Mouse (Mus musculus): ENCODE data around the gene Calu.
A peak's percentile ranks its signal among the peaks of the same experiment; 100 is the strongest.
"Not testable (repeated sequence)": the region's sequence is repeated elsewhere in the genome, so short reads cannot be mapped to it uniquely, and the experiment has no call there.

The Calu gene

GRCm38 (mm10) chr6:29363129-29363515, 15.3 kb downstream of the Calu start:
- no peak for DNase-seq

- no peak for DNase-seq
These were observed 17.4 kb downstream of the Calu start for GRCm38 (mm10) chr6:29365277-29365676.

GRCm38 (mm10) chr6:29377386-29377785, 29.5 kb downstream of the Calu start:
- peak; percentile 39 for DNase-seq

DNA sequence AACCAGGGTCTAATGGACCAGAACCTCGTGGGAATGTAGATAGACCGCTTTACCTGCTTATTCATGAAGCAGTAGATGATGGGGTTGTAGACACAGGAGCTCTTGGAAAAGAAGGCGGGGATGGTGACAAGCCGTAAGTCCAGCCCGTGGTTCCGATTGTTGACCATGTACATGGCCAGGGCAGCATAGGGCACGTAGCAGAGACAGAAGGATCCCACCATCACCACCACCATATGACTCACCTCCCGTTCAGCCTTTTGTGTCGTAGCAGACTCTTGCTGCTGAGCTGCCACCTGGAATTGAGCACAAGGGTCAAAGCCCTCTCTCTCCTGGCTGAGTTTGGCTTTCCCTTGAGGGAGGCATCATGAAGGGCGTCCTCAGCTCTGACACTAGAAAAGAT, 30.8 kb downstream of the Calu start:
- DNase-seq: no peak

- no peak for DNase-seq
These were observed 32.1 kb downstream of the Calu start for GRCm38 (mm10) chr6:29379954-29380353.

- DNase-seq: no peak
These were observed 34.6 kb downstream of the Calu start for GRCm38 (mm10) chr6:29382442-29382841.

DNA sequence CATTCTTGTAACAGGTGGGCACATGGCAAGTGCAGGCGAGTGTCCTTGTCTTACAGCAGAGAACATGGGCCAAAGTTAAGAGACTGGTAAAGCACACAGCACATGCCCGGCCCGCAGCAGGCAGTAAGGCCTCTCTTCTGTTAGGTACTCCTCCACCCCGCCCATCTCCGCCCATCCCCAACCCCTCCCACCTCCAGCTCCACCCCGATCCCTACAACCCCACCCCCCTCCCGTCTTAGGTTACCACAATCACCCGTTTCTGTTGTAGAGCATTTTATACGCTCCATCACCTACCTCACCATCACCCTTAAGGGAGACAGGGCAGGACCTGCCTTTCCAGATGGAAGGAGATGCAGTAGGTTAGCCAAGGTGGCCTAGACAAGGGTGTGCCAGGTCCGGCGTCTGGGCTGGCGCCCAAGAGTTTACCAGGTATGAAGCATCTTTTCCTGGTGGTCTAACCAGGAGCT, 40.2 kb downstream of the Calu start, which contains the start of gene Opn1sw:
Opn1sw (minus strand) TSS at position 417 of the 467 bp plus-strand sequence.
- peak in 1 of 2 experiments; percentile 15 for DNase-seq

DNA sequence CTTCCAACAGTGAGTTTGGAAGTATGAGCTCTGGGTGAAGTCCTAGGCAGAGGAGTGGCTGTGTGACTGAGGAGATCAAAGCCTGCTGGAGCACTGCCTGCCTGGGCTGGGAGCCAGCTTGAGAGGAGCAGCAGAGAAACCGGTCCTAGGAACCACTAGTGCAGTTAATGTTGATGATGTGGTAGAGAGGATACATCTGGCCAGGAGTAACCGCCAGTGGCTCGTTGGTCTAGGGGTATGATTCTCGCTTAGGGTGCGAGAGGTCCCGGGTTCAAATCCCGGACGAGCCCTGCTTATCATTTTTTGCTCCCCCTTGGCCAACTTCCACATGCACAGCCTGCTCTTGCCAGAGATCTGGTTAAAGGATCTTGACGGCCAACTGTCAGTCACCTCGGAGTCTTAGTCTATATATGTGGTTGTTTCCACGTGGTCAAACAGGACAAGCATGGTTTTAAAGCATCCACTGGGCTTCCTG, 40.8 kb downstream of the Calu start:
- peak; percentile 89 to 90 for DNase-seq

- DNase-seq: no peak
These were observed 41.6 kb downstream of the Calu start for GRCm38 (mm10) chr6:29389425-29389824.

GRCm38 (mm10) chr6:29390500-29390899, 42.6 kb downstream of the Calu start:
- DNase-seq: not testable (repeated sequence)

GRCm38 (mm10) chr6:29391241-29391640, 43.4 kb downstream of the Calu start:
- not testable (repeated sequence) for DNase-seq

DNA sequence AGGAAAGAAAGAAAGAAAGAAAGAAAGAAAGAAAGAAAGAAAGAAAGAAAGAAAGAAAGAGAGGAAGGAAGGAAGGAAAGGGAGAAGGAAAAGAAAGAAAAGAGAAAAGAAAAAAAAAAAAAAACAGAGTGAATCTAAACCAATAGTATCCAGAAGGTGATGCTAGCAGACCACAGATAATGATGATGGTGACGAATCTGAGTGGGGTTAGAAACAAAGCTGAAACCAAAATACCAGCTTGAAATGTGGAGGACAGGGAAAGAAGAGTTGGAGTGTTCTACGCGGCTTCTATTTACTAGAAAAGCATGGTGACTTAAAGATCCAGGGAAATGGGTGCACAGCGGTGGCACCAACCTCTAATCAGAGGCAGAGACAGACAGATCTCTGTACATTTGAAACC, 43.9 kb downstream of the Calu start:
- DNase-seq: no peak

DNA sequence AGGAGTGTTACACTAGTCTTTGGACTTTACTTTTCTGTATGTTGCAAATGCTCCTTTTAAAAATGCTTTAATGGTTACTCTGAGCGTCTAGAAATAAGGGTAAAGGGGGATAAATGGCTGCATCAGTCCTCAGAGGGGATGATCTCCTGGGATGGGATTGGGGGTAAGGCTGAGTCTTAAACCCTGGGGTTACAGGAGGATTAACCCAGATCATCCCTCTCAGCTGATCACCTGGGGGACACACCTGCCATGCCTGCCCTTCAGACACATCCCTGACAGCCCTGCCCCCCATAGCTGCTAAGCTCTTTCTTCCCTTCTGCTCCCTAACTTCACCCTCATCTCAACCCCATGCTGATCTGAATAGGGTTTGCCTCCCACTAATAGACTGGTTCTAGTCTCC, 46.4 kb downstream of the Calu start:
- no peak for DNase-seq

DNA sequence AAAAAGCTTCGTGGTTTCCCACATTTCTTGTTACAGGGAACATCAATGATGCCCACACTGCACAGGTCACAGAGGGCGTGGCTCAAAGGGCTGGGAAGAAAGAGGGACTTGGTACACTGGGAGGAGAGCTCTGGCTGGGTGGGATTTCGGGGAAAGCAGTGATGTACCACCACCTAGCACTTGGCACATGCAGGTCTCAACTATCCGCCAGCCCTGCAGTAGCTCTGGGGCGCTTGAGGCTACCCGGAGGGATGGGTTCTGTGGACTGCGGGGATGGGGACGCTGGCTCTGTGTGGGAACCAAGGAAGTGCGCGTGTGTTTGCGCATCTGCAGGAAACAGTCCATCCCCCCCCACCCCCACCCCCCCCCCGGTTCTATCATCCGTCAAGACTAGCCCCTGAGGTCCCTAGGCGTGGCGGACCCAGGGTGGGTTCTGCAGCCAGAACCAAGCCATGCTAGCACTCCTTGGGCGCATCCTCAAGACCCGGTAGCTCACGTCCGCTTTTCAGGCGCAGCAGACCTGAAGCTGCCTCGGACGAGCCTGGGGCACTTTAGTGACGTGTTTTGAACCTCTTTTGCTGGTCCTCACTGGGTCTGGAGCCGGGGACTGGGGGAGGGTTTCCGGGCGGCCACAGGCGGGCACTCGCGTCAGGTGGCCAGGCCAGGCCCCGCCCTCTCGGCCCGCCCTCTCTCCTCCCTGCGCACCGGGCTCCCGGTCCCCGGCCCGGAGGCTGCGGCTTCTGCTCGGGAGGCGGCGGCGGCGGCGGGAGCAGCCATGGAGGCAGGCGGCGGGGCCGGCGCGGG, 48.2 kb downstream of the Calu start, which contains the start of gene Ccdc136:
Ccdc136 (plus strand) TSS at position 400 of the 804 bp plus-strand sequence.
- peak; percentile 83 to 88 for DNase-seq

GRCm38 (mm10) chr6:29396714-29397540, 49.1 kb downstream of the Calu start:
- peak; percentile 30 to 53 for DNase-seq

GRCm38 (mm10) chr6:29397575-29397974, 49.7 kb downstream of the Calu start:
- DNase-seq: peak; percentile 64 to 65

DNA sequence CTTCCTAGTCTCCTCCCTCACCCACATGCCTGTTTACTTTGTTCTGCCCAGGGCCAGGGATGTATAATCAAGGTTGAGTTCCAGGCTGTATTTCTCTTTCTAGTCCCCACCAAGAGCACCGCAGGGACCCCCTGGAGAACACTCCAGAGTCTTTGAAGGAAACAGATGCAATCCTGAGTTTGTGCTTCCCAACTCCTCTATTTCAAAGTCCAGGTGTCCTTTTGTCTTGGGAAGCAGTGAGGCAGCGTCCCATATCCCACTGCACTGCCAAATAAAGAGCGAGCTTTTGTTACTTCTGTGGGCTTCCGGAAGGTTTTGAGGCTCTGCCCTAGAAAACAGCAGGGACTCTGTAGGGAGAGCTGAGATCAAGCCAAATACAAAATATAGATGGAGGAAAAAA, 52.0 kb downstream of the Calu start:
- DNase-seq: no peak

DNA sequence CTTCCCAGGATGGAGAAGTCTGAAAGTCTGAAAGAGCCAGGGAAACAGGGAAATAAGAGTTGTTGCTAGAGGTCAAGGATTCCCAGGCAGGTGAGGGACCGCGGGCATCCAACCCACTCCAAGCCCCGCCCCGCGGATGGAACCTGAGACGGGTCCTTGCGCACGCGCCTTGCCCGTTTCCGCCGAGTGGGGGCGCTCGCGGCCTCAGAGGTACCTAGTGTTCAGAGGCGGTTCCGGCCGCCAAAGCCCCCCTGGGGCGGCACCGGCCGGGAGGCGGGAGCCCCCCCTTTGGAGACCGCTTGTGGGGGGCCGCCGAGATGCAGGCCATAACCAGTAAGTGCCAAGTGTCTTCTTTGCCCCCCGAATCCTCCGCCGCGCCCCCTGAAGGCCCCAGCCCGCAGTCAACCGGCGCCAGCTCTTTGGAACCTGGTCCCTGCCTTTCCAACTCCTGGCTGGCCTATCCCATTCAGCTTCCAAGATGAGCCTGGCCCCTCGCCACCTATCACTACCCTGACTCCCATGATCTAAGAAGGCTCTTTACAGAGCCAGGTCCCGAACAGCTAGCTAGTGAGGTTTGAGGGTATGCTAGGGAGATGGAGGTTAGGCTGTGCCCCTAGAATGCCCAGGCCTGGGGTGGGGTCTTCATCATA, 54.9 kb downstream of the Calu start:
- DNase-seq: peak; percentile 34 to 52

DNA sequence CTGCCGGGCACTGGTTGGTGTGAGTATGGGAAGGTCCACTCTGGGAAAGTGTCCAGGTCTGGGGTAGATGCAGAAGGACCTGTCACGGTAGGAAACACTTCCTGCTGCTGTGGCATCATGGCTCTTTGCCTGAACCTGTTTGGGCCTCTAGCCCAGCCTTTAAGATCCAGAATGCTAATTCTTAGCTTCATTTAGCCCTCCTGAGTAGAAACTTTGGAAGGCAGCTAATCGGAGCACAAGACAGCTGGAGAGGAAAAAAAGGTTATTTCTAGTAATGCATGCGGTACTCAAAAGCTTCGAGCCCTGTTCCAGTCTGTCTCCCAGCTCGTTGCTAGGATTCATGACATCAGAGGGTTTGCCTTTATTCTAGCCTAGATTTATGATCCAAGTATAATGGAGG, 58.5 kb downstream of the Calu start:
- DNase-seq: peak in 1 of 2 experiments; percentile 24

GRCm38 (mm10) chr6:29415446-29415845, 67.6 kb downstream of the Calu start:
- DNase-seq: no peak

- no peak for DNase-seq
These were observed 72.7 kb downstream of the Calu start for GRCm38 (mm10) chr6:29420596-29420995.

DNA sequence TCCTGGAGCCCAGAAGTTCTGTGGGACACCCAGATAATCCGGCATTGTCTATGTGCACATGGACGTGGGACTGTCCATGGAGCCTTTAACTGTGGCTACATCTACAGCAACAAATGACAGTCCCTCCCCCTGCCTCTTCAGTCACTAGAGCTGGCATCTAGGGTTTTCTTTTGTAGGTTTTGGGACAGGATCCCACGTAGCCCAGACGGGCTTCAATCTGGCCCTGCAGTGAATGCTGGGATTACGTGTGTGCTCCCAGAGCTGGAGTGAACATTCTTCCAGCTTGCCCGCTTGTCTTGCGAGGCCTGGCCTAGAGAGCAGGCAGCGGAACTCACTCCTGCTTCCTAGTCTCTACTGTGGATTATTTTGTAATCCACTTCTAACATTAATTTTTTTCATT, 77.2 kb downstream of the Calu start:
- DNase-seq: no peak

DNA sequence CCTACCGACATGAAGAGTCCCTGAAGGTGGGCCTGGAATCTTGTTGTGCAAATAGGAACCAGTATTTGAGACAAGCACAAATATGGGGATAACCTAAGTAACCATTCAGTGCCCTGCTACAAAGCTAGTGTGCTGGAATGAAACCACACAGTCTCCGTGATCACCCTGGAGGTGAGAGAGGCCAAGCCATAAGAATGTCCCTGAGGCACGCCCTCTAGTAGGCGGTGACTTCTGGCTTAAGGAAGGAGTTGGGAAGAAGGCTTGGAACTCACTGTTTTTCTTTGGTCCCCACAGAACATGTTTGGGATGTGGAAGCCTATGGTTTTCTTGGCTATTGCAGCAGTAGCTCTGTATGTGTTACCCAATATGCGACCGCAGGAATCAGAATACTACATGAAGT, 78.5 kb downstream of the Calu start:
- DNase-seq: no peak

Data from cerebellum, postnatal 36 days (tissue).